Mouse (Mus musculus): Measurements from ENCODE around the gene Abcc3. TPM values are rescaled to one million over a fixed set of nuclear protein-coding genes. Genes with fewer than 3 reads are reported as not detected.

Gene Abcc3
- polyA plus RNA-seq, 1 experiment from 2014 or later = 3.2 TPM

GRCm38 (mm10) chr11:94342114-94342905 is 50.5 kb downstream of the Abcc3 start:
- H3K27me3 ChIP-seq (replicated peaks; ENCODE audit: control insufficient read depth, insufficient read depth, low read length) = peaks cover 7% of the 10 kb centered on the region
- DNase-seq (ENCODE audit: low spot score) (no peak), ATAC-seq (replicated peaks; ENCODE audit: low FRiP score) (no peak)
- 0 out of 2 replicates have a peak overlapping the region, but pooled peaks have one; percentile 11 for H3K4me2 ChIP-seq
- 60% methylated on average over 13 of the region's 13 CpGs for WGBS
- no peak overlapping the region for H3K9ac ChIP-seq (ENCODE audit: low read depth, low read length)
- peaks cover 15% of the 10 kb centered on the region for H3K4me1 ChIP-seq (replicated peaks; ENCODE audit: control insufficient read depth, insufficient read depth, low read length)
- no peak overlapping the region for H3K4me3 ChIP-seq (ENCODE audit: low read depth, low read length)
- peaks cover 2% of the 10 kb centered on the region; the same call in 1 of the 2 replicates for H3K36me3 ChIP-seq (ENCODE audit: control insufficient read depth, insufficient read depth, low read length)
- H3K27ac ChIP-seq (ENCODE audit: low read depth, low read length) = no peak overlapping the region
- no peaks in the 10 kb centered on the region for H3K9me3 ChIP-seq (ENCODE audit: control insufficient read depth, low read length)

DNA sequence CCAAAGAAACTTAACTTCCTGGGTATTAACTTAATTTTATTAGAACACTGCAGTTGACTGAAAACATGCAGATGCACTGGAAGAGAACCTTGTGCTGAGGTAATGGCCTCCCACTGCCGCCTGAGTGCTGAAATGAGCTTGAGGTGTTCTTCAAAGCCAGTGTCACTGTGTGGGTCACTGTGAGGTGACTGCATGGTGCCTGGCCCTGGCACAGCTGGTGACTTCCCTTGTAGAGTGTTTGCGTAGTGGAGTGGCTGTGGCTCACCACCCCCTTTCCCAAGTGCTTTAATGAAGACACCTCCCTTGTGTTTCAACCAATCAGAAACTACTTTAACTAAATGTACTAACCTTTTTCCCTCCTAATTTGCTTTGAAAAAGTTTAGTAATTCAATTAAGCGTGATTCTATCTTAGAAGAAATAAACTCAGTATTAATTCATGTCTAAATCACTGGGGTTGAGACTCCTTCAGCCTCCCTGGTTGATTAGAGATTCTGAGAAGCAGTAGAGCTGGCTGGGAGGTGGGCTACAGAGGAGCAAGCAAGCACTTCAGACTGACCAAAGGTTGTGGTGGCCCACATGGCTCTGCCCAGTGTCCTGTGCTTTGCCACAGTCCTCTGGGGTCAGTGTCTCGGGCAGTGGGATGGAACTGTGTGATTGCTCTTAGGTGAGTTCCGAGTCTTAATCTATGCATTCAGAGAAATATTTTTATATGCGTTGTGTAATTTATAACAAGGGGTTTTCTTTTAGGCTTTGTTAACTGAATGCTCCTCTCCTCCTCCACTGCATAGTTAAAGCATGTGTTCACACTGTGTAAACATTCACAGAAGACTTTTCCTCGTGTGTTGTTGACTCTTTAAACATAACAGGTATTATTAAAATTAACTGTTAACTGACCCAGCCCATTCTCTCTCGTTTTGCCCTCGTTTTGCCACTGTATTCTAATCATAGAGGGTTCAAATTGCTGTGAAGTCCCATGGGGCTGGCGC is 51.6 kb downstream of the Abcc3 start:
- 70% methylated on average over 10 of the region's 10 CpGs for WGBS
- H3K27ac ChIP-seq (ENCODE audit: low read depth, low read length) = no peak overlapping the region
- H3K27me3 ChIP-seq (replicated peaks; ENCODE audit: control insufficient read depth, insufficient read depth, low read length) = peaks cover 7% of the 10 kb centered on the region
- no peaks in the 10 kb centered on the region for H3K9me3 ChIP-seq (ENCODE audit: control insufficient read depth, low read length)
- no peak overlapping the region for H3K4me2 ChIP-seq
- no peak overlapping the region for H3K9ac ChIP-seq (ENCODE audit: low read depth, low read length)
- H3K4me1 ChIP-seq (replicated peaks; ENCODE audit: control insufficient read depth, insufficient read depth, low read length) = peaks cover 15% of the 10 kb centered on the region
- H3K4me3 ChIP-seq (ENCODE audit: low read depth, low read length) = no peak overlapping the region
- H3K36me3 ChIP-seq (ENCODE audit: control insufficient read depth, insufficient read depth, low read length) = peaks cover 2% of the 10 kb centered on the region; the same call in 1 of the 2 replicates
- ATAC-seq (replicated peaks; ENCODE audit: low FRiP score) (no peak), DNase-seq (ENCODE audit: low spot score) (no peak)

DNA sequence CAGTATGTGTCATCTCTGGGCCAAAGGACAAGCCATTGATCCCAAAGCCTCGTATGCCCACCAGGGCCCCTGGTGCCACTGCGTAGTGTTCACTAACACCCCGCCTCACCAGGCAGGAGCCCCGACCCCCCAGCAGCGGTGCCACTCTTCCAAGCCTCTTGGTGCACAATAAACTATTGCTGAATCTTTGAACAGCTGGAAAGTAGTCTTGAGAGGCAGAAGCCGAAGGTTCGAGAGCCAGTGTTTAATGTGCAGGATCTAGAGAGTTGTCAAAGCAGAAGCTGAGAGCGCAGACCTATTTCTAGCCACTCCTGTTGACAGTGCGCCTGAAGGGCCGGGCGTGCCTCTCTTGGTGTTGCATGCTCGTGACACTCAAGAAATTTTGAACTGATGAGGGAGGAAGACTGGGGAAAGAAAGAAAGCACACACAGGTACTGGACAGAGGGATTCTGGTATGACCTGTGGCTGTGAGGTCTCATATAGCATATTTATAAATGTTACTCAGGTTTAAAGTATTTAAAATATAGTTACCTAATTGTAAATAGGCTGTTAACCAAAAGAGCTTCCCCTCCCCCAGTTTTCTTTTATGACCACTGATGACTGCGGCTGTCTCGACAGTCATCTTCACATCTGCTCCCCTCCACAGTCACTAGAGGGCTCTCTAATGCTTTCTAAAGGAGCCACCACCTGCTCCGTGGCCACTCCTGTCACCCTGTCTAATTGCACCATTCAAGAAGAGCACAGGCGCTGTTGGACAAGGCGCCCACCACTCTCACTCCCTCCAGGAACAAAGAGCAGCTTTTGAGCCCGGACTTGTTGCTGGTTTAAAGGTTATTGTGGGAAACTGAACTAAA is 52.8 kb downstream of the Abcc3 start:
- peaks cover 15% of the 10 kb centered on the region for H3K4me1 ChIP-seq (replicated peaks; ENCODE audit: control insufficient read depth, insufficient read depth, low read length)
- WGBS = 64% methylated on average over 18 of the region's 18 CpGs
- no peak overlapping the region for H3K4me3 ChIP-seq (ENCODE audit: low read depth, low read length)
- peaks cover 6% of the 10 kb centered on the region for H3K36me3 ChIP-seq (ENCODE audit: control insufficient read depth, insufficient read depth, low read length)
- H3K27me3 ChIP-seq (replicated peaks; ENCODE audit: control insufficient read depth, insufficient read depth, low read length) = no peaks in the 10 kb centered on the region
- peak; percentile 71 for ATAC-seq (replicated peaks; ENCODE audit: low FRiP score)
- no peak overlapping the region for H3K27ac ChIP-seq (ENCODE audit: low read depth, low read length)
- no peak overlapping the region for H3K9ac ChIP-seq (ENCODE audit: low read depth, low read length)
- DNase-seq (ENCODE audit: low spot score) = no peak
- no peak overlapping the region for H3K4me2 ChIP-seq
- H3K9me3 ChIP-seq (ENCODE audit: control insufficient read depth, low read length) = no peaks in the 10 kb centered on the region

- no peak overlapping the region for H3K27ac ChIP-seq (ENCODE audit: low read depth, low read length)
- no peak overlapping the region for H3K9ac ChIP-seq (ENCODE audit: low read depth, low read length)
- DNase-seq (ENCODE audit: low spot score) (no peak), ATAC-seq (replicated peaks; ENCODE audit: low FRiP score) (no peak)
- peaks cover 6% of the 10 kb centered on the region for H3K36me3 ChIP-seq (ENCODE audit: control insufficient read depth, insufficient read depth, low read length)
- H3K9me3 ChIP-seq (ENCODE audit: control insufficient read depth, low read length) = no peaks in the 10 kb centered on the region
- no peak overlapping the region for H3K4me3 ChIP-seq (ENCODE audit: low read depth, low read length)
- peaks cover 24% of the 10 kb centered on the region for H3K4me1 ChIP-seq (replicated peaks; ENCODE audit: control insufficient read depth, insufficient read depth, low read length)
- no peak overlapping the region for H3K4me2 ChIP-seq
- 86% methylated on average over 2 of the region's 2 CpGs for WGBS
- H3K27me3 ChIP-seq (replicated peaks; ENCODE audit: control insufficient read depth, insufficient read depth, low read length) = no peaks in the 10 kb centered on the region
These were observed 54.5 kb downstream of the Abcc3 start for GRCm38 (mm10) chr11:94338347-94338746.

- no peaks in the 10 kb centered on the region for H3K9me3 ChIP-seq (ENCODE audit: control insufficient read depth, low read length)
- H3K4me1 ChIP-seq (replicated peaks; ENCODE audit: control insufficient read depth, insufficient read depth, low read length) = peaks cover 9% of the 10 kb centered on the region; the same call in 1 of the 2 replicates
- no peak overlapping the region for H3K27ac ChIP-seq (ENCODE audit: low read depth, low read length)
- H3K9ac ChIP-seq (ENCODE audit: low read depth, low read length) = no peak overlapping the region
- H3K4me3 ChIP-seq (ENCODE audit: low read depth, low read length) = no peak overlapping the region
- no peaks in the 10 kb centered on the region for H3K27me3 ChIP-seq (replicated peaks; ENCODE audit: control insufficient read depth, insufficient read depth, low read length)
- no peak overlapping the region for H3K4me2 ChIP-seq
- ATAC-seq (replicated peaks; ENCODE audit: low FRiP score) (no peak), DNase-seq (ENCODE audit: low spot score) (no peak)
- H3K36me3 ChIP-seq (ENCODE audit: control insufficient read depth, insufficient read depth, low read length) = peaks cover 6% of the 10 kb centered on the region
These were observed 56.2 kb downstream of the Abcc3 start for GRCm38 (mm10) chr11:94336551-94336950.

- peak overlapping the region; percentile 45 for H3K4me2 ChIP-seq
- 78% methylated on average over 8 of the region's 8 CpGs for WGBS
- H3K27ac ChIP-seq (ENCODE audit: low read depth, low read length) = peak overlapping the region; percentile 39; the same call in 1 of the 2 replicates
These were observed 58.3 kb downstream of the Abcc3 start for GRCm38 (mm10) chr11:94334386-94334968.

GRCm38 (mm10) chr11:94332726-94333125 is 60.1 kb downstream of the Abcc3 start:
- no peak overlapping the region for H3K9ac ChIP-seq (ENCODE audit: low read depth, low read length)
- DNase-seq (ENCODE audit: low spot score) = no peak
- H3K4me3 ChIP-seq (ENCODE audit: low read depth, low read length) = no peak overlapping the region
- WGBS = 89% methylated on average over 6 of the region's 6 CpGs
- no peaks in the 10 kb centered on the region for H3K27me3 ChIP-seq (replicated peaks; ENCODE audit: control insufficient read depth, insufficient read depth, low read length)
- no peak for ATAC-seq (replicated peaks; ENCODE audit: low FRiP score)
- no peak overlapping the region for H3K27ac ChIP-seq (ENCODE audit: low read depth, low read length)
- peaks cover 9% of the 10 kb centered on the region; the same call in 1 of the 2 replicates for H3K4me1 ChIP-seq (replicated peaks; ENCODE audit: control insufficient read depth, insufficient read depth, low read length)
- no peaks in the 10 kb centered on the region for H3K9me3 ChIP-seq (ENCODE audit: control insufficient read depth, low read length)
- peaks cover 4% of the 10 kb centered on the region; the same call in 1 of the 2 replicates for H3K36me3 ChIP-seq (ENCODE audit: control insufficient read depth, insufficient read depth, low read length)
- H3K4me2 ChIP-seq = no peak overlapping the region

More at GRCm38 (mm10) chr11:94334386-94334968, 58.3 kb downstream of the Abcc3 start:
- no peak for DNase-seq (ENCODE audit: low spot score)
- Histone ChIP-seq H3K4me3 (ENCODE audit: low read depth, low read length) (no peak overlapping the region), H3K4me1 (replicated peaks; ENCODE audit: control insufficient read depth, insufficient read depth, low read length) (peaks cover 9% of the 10 kb centered on the region; the same call in 1 of the 2 replicates), H3K36me3 (ENCODE audit: control insufficient read depth, insufficient read depth, low read length) (peaks cover 6% of the 10 kb centered on the region), H3K9me3 (ENCODE audit: control insufficient read depth, low read length) (no peaks in the 10 kb centered on the region), H3K27me3 (replicated peaks; ENCODE audit: control insufficient read depth, insufficient read depth, low read length) (no peaks in the 10 kb centered on the region), H3K9ac (ENCODE audit: low read depth, low read length) (no peak overlapping the region)
- peak; percentile 95 for ATAC-seq (replicated peaks; ENCODE audit: low FRiP score)

Data from liver, embryonic 11.5 days (tissue).